Mouse (Mus musculus): ENCODE results near the gene AI464131. TPM values are rescaled to one million over a fixed set of nuclear protein-coding genes. Genes with fewer than 3 reads are reported as not detected.

AI464131 gene
- polyA plus RNA-seq, 1 experiment from 2014 or later: 6.3 TPM

DNA sequence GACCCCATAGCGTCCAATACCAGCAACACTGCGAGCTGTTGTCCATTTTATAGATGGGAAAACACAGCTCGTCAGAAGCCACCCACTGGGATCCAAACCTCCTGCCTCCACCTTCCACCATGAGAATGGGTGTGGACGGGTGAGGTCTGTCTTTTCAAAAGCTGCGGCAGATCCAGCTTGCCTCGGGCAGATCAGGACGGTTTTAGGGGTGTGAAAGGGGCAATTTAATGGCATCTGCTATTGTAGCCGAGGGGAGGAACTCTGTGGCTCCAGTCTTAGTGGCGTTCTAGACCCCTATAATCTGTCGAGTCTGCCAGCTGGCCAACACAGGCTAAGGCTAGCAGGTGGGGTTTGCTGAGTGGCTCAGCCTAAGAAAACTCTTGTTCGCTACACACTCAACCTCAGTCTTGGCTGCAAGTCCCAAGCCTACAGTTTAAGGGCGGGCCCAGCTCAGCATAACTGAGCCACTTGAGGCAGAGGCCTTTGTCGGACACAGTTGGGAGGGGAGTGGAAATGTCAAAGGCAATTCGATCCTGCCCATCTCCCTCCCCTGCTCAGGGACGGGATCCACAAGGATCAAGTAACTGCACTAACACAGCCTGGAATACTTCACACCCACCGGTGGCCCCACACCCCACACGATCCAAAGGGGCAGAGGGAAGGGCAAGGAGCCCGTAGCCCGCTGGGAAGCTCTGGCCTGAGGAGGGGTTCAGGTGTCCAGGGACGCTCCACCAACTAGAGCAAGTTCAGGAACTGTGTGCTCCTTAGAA is 520 bp downstream of the AI464131 start:
- Histone ChIP-seq H3K9me3 (no peaks in the 10 kb centered on the region), H3K36me3 (replicated peaks) (no peaks in the 10 kb centered on the region), H3K4me3 (peak overlapping the region; percentile 51), H3K4me1 (peaks cover 62% of the 10 kb centered on the region), H3K27ac (peak overlapping the region; percentile 74), H3K27me3 (ENCODE audit: poor library complexity, severe bottlenecking) (peaks cover 69% of the 10 kb centered on the region)
- DNase-seq (ENCODE audit: extremely low spot score, low spot score): no peak
- WGBS: 8% methylated on average over 20 of the region's 20 CpGs

DNA sequence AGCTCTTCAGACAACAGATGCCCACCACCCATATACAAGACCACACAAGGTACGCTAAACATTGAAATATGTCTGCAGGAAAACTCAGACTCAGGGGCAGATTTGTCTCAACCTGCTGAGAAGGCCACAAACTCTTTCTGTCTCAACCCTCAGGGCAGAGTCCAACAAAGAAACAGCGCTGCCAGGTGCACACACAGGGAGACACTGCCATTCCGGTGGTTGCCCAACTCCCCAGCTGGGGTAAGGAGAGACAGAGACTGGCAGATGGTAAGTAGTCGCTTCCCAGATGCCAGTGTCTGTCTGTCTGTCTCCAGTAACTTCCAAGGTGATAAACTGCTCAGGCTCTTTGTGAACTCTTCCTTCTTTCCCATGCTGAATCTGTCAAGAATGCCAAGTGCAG is 2.1 kb downstream of the AI464131 start:
- Histone ChIP-seq H3K27ac (no peak overlapping the region), H3K4me1 (peaks cover 50% of the 10 kb centered on the region), H3K27me3 (ENCODE audit: poor library complexity, severe bottlenecking) (peaks cover 80% of the 10 kb centered on the region), H3K4me3 (no peak overlapping the region), H3K36me3 (replicated peaks) (peaks cover 2% of the 10 kb centered on the region; the same call in 1 of the 2 replicates), H3K9me3 (no peaks in the 10 kb centered on the region)
- no peak for DNase-seq (ENCODE audit: extremely low spot score, low spot score)
- WGBS: 70% methylated on average over 4 of the region's 4 CpGs

DNA sequence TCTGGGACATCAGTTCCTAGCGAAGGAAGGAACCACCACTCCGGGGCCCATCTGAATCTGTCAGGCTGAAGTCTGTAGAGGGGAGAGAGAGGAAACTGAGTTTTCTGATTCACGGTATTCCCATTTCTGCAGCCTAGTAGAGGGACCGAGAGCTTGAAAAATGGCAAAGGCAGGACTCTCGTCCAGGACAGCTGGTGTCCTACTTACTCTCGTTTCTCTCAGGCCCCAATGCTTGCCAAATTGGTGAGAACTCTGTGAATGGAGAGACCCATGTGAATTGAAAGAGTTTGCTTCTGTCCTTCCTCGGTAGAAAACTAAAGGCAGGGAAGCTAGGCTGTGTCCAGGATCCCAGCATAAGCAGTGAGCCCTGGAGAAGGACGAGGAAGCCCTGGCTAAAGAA is 3.3 kb downstream of the AI464131 start:
- peaks cover 2% of the 10 kb centered on the region; the same call in 1 of the 2 replicates for H3K36me3 ChIP-seq (replicated peaks)
- no peak overlapping the region for H3K27ac ChIP-seq
- 58% methylated on average over 8 of the region's 8 CpGs for WGBS
- H3K4me1 ChIP-seq: peaks cover 44% of the 10 kb centered on the region
- H3K27me3 ChIP-seq (ENCODE audit: poor library complexity, severe bottlenecking): peaks cover 81% of the 10 kb centered on the region
- H3K4me3 ChIP-seq: no peak overlapping the region
- no peak for DNase-seq (ENCODE audit: extremely low spot score, low spot score)
- no peaks in the 10 kb centered on the region for H3K9me3 ChIP-seq

DNA sequence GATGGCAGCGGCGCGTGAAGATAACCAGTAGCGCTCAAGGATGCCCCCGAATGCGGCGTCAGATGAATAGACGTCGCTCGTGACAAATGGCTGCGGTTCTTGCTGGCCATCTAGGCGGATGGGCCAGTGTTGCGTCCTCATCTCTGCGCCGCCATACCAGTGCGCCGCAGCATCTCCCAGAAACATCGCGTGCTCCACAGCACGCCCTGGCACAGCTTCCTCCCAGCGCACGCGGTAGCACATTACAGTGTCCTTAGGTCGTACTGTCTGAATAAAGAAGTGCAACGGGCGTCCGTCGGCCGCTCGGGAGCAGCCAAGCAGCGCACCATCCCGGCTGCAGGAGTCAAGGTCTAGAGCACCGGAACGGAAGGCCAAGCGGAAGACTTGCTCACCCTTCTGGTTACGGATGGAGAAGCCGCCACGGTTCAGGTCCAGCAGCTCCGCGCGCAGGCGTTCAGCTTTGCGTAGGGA is 3.9 kb downstream of the AI464131 start:
- 2% methylated on average over 43 of the region's 43 CpGs for WGBS
- H3K27me3 ChIP-seq (ENCODE audit: poor library complexity, severe bottlenecking): peaks cover 86% of the 10 kb centered on the region
- peaks cover 2% of the 10 kb centered on the region; the same call in 1 of the 2 replicates for H3K36me3 ChIP-seq (replicated peaks)
- H3K4me3 ChIP-seq: peak overlapping the region; percentile 45
- H3K4me1 ChIP-seq: peaks cover 44% of the 10 kb centered on the region
- no peaks in the 10 kb centered on the region for H3K9me3 ChIP-seq
- H3K27ac ChIP-seq: no peak overlapping the region
- DNase-seq (ENCODE audit: extremely low spot score, low spot score): peak; percentile 47

DNA sequence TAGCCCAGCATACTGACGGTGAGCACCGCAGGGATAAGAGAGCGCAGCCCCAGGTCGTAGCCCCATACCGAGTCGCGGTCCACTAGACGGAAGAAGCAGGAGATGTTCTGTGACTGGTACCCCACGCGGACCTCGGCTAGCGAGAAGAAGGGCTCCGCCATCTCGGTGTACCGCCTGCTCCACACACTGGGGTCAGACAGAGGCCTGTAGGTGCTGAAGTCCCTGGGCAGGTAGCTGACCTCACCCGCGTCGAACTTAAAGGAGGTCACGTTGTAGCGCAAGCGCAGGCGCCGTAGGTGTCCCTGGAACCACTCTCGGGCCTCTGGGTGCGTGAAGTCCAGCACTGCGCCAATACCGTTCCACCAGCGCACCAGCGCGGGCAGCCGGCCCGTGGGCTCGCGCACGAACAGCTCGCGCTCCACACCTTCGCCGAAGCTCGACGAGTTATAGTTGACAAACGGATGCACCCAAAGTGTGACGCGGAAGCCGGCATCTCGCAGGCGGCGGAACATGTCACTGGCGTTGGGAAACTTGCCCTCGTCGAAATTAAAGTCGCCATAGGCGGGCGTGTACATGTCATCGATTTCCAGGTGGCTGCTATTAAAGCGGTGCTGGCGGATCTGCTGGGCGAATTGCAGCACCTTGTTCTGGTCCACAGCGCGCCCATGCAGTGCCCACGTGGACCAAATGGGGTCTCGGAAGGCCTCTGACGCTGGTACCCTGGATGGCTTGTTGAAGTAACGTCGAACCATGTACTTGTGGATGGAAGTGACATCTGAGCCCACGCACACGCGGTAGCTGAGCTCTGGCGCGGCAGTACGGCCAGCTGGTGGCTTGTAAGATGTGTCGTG is 4.7 kb downstream of the AI464131 start:
- DNase-seq (ENCODE audit: extremely low spot score, low spot score): no peak
- Histone ChIP-seq H3K4me1 (peaks cover 42% of the 10 kb centered on the region), H3K27ac (no peak overlapping the region), H3K36me3 (replicated peaks) (peaks cover 2% of the 10 kb centered on the region; the same call in 1 of the 2 replicates), H3K27me3 (ENCODE audit: poor library complexity, severe bottlenecking) (peaks cover 93% of the 10 kb centered on the region), H3K9me3 (no peaks in the 10 kb centered on the region), H3K4me3 (peak overlapping the region; percentile 45)
- WGBS: 6% methylated on average over 72 of the region's 72 CpGs

DNA sequence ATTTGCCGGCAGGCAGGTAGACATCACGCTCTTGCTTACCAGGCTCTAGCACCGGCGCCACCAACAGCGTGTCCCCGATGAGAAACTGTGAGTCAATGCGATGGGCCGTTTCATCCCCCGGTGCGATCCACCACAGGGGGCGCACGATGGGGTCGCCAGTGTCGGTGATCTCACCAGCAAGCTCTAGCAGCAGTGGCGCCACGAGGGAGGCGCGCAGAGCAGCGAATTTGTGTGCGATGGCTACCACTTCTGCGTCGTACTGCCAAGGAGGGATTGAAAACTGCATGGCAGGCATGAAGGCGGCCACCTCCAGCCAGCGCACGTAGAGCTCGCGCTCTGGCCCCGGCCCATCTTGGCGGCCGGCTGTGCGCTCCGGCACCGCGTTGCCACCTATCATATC is 5.3 kb downstream of the AI464131 start:
- 1% methylated on average over 34 of the region's 34 CpGs for WGBS

DNA sequence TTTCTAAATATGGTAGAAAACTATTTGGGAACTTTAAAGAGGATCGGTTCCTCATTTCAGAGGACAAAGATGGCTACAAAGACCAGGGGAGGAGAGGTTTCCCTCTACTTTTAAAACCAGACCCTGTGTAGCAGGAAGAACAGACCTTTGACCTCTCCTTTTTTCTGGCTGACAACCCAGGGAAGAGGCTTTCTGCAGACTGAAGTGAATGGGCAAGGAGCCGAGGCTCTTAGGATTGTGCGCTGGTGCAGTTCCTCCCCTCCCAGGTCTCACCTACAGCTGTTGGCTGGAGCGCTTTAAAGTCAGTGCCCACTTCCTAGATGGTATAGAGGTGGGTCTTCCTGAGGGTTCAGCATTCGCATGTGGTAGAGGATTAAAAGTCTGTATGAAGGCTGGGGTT is 5.8 kb downstream of the AI464131 start:
- Histone ChIP-seq H3K4me1 (peaks cover 30% of the 10 kb centered on the region), H3K36me3 (replicated peaks) (peaks cover 2% of the 10 kb centered on the region; the same call in 1 of the 2 replicates), H3K4me3 (no peak overlapping the region), H3K27ac (no peak overlapping the region), H3K9me3 (no peaks in the 10 kb centered on the region), H3K27me3 (ENCODE audit: poor library complexity, severe bottlenecking) (peaks cover 90% of the 10 kb centered on the region)
- no peak for DNase-seq (ENCODE audit: extremely low spot score, low spot score)
- WGBS: 39% methylated on average over 5 of the region's 5 CpGs

More for the DNA sequence above, 5.3 kb downstream of the AI464131 start:
- Histone ChIP-seq H3K4me3 (peak overlapping the region; percentile 45), H3K9me3 (no peaks in the 10 kb centered on the region), H3K4me1 (peaks cover 35% of the 10 kb centered on the region), H3K27ac (no peak overlapping the region), H3K27me3 (ENCODE audit: poor library complexity, severe bottlenecking) (peaks cover 96% of the 10 kb centered on the region), H3K36me3 (replicated peaks) (peaks cover 2% of the 10 kb centered on the region; the same call in 1 of the 2 replicates)
- DNase-seq (ENCODE audit: extremely low spot score, low spot score): peak; percentile 50

DNA sequence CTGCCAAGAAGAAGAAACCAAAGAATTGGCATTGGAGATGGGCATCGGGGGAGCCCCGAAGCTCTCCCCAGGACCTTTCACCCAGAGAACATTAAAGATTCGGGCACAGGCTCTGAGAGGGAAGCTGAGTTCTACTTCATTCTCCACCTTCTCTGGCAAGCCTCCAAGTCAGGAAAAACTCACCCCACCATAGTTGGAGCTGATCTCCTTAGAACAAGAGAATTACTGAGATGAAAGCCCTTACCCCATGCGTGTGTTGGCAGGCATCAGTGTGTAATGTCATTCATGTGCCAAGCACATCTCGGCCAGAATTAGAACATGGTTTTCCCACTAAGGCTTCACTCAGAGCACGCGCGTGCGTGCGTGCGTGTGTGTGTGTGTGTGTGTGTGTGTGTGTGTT is 7.0 kb downstream of the AI464131 start:
- H3K9me3 ChIP-seq: no peaks in the 10 kb centered on the region
- WGBS: 91% methylated on average over 11 of the region's 11 CpGs
- peaks cover 78% of the 10 kb centered on the region for H3K27me3 ChIP-seq (ENCODE audit: poor library complexity, severe bottlenecking)
- H3K27ac ChIP-seq: no peak overlapping the region
- no peak for DNase-seq (ENCODE audit: extremely low spot score, low spot score)
- H3K4me3 ChIP-seq: no peak overlapping the region
- H3K4me1 ChIP-seq: peaks cover 24% of the 10 kb centered on the region
- peaks cover 2% of the 10 kb centered on the region; the same call in 1 of the 2 replicates for H3K36me3 ChIP-seq (replicated peaks)

DNA sequence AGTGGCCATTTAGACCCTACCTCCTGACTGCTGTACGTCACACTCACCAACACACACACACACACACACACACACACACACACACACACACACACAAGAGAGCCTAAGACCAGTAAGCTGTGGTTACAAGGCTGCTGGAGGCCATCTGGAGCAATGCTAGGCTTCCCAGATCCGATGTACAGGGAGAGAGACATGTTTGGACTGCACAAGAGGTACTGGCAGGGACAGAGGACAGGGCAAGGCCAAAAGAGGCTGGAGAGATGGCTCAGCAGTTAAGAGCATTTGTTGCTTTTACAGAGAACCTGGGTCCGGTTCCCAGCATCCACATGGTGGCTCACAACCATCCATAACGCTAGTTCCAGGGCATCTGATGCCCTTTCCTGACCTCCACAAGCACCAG is 7.8 kb downstream of the AI464131 start:
- H3K27me3 ChIP-seq (ENCODE audit: poor library complexity, severe bottlenecking): peaks cover 71% of the 10 kb centered on the region
- H3K4me1 ChIP-seq: peaks cover 24% of the 10 kb centered on the region
- 76% methylated on average over 4 of the region's 4 CpGs for WGBS
- H3K9me3 ChIP-seq: no peaks in the 10 kb centered on the region
- no peak overlapping the region for H3K27ac ChIP-seq
- no peak overlapping the region for H3K4me3 ChIP-seq
- H3K36me3 ChIP-seq (replicated peaks): peaks cover 2% of the 10 kb centered on the region; the same call in 1 of the 2 replicates
- DNase-seq (ENCODE audit: extremely low spot score, low spot score): no peak

DNA sequence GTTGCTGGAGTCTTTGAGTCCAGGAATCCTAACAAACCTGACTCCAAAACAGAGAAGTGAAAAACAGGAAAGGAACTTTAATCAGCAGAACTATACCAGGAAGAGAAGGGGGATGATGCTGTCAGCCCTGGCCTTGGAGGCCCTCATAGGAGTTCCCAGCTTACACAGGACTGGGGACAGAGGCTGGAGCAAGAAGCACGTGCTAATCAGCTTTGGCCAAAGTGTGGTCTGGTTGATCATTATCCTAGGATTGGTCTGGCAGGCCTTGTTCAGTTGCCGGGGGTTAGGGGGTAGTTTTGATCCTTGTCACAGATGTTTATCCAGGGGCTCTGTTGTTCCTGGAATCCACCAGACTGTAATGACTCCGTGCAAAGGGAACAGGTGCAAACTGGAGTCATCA is 8.5 kb downstream of the AI464131 start:
- Histone ChIP-seq H3K27ac (no peak overlapping the region), H3K36me3 (replicated peaks) (peaks cover 2% of the 10 kb centered on the region; the same call in 1 of the 2 replicates), H3K27me3 (ENCODE audit: poor library complexity, severe bottlenecking) (peaks cover 64% of the 10 kb centered on the region), H3K4me1 (peaks cover 24% of the 10 kb centered on the region), H3K4me3 (no peak overlapping the region), H3K9me3 (no peaks in the 10 kb centered on the region)
- WGBS: 72% methylated on average over 3 of the region's 3 CpGs
- no peak for DNase-seq (ENCODE audit: extremely low spot score, low spot score)

GRCm38 (mm10) chr4:41493464-41494116 is 9.3 kb downstream of the AI464131 start:
- no peaks in the 10 kb centered on the region for H3K9me3 ChIP-seq
- WGBS: 84% methylated on average over 3 of the region's 3 CpGs
- peaks cover 56% of the 10 kb centered on the region for H3K27me3 ChIP-seq (ENCODE audit: poor library complexity, severe bottlenecking)
- H3K4me3 ChIP-seq: no peak overlapping the region
- DNase-seq (ENCODE audit: extremely low spot score, low spot score): no peak
- H3K4me1 ChIP-seq: peaks cover 16% of the 10 kb centered on the region
- H3K27ac ChIP-seq: no peak overlapping the region
- peaks cover 2% of the 10 kb centered on the region; the same call in 1 of the 2 replicates for H3K36me3 ChIP-seq (replicated peaks)

DNA sequence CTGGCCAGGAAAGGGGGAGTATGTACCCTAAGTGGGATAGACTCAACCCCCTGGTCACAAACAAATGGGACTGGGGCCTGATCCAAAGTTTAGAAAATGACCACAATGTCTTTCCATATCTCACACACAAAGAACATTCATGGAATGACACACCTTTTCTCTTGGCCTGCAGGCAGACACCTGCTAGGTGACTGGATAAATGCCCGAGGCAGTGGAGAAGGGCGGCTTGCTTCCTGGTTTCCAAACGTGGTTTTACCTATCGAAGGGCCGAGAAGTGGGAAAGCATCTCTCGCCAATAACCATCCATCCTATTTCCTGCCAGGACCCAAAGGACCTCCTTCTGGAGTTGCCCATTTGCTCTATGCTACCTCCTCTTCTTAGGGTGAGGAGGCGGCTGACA is 9.9 kb downstream of the AI464131 start:
- Histone ChIP-seq H3K4me1 (peaks cover 10% of the 10 kb centered on the region), H3K27me3 (ENCODE audit: poor library complexity, severe bottlenecking) (peaks cover 49% of the 10 kb centered on the region), H3K4me3 (no peak overlapping the region), H3K9me3 (no peaks in the 10 kb centered on the region), H3K36me3 (replicated peaks) (peaks cover 2% of the 10 kb centered on the region; the same call in 1 of the 2 replicates), H3K27ac (no peak overlapping the region)
- no peak for DNase-seq (ENCODE audit: extremely low spot score, low spot score)
- WGBS: 85% methylated on average over 7 of the region's 7 CpGs
